Mouse (Mus musculus) left cerebral cortex, adult 2 months (tissue): Measurements from ENCODE around the gene Prn. TPM values are rescaled to one million over a fixed set of nuclear protein-coding genes. Genes with fewer than 3 reads are reported as not detected.

ENCODE experiments used
- DNase-seq, 2 experiments: peaks; one replicate each; pipeline ENCODE4 v3.0.0; 2021 to 2022; ENCODE audit warnings: low spot score in 2 of 2, mixed read lengths in 1 of 2; ENCODE audit errors: extremely low spot score in 1 of 2
- H3K27ac ChIP-seq: fragments of 200-600 bp; 2 replicates; pipeline ENCODE4 v1.8.1; 2022
- H3K4me3 ChIP-seq: fragments of 200-600 bp; 2 replicates; pipeline ENCODE4 v1.8.1; 2022
- CTCF ChIP-seq: fragments of 200-600 bp; IDR thresholded peaks from 2 replicates; pipeline ENCODE4 v1.8.1; 2022; ENCODE audit warnings: antibody characterized with exemption, mild to moderate bottlenecking, moderate library complexity
- intact Hi-C: fragments of 180-260 bp; cut with DNase I; formaldehyde crosslinking; loops from one replicate; pipeline ENCODE4 v1.15.1; 2025
- total RNA-seq, 2 experiments: library from RNA; stranded (reverse); gene quantifications; 2 replicates each; pipeline ENCODE4 v1.2.3; 2021

The Prn gene
- total RNA-seq, 2 experiments from 2014 or later: 0.20 TPM; not detected in 1

DNA sequence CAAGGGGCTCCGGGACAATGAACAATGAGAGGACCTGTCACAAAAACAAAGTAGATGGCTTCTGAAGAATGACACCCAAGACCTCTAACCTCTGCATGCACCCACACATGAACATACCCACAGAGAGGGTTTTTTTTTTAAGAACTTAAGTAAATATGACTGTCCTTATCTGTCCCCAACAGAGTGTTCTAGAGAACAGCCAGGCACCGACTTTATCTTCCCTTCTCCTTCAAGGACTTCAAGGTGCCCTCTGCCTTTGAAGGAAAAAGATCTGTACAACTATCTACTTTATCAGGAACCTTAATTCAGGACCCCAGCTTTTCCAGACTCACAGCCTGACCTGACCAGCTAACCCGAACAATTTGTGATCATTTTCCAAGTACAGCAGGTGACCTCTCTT, 30.7 kb downstream of the Prn start:
- Histone ChIP-seq H3K27ac (no peak overlapping the region), H3K4me3 (no peak overlapping the region)
- no peak for TF ChIP-seq CTCF
- intact Hi-C loops: loop anchor here (10.0 kb wide), 1 partner anchor 396 kb away; no protein-coding TSS in a partner anchor
- DNase-seq: no peak

DNA sequence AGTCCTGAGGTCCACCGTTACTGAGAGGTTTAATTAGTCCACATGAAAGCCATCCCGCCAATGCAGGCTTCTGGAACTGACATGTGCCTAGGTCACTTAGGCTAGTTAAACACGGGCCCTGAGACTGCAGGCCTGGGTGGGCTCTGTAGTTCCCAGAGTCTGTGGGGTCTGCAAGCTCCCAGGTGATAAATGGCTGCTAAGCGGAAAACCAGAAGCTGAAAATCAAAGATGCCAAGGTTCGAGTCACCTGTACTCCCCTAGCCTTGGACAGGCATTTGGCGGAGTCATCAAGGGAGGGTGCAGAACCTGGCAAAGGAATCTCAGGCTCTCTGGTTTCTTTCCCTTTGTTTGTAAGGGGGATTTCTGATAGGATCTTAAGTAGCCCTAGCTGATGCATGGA, 31.7 kb downstream of the Prn start:
- DNase-seq: peak in 1 of 2 experiments; percentile 6
- H3K27ac ChIP-seq: no peak overlapping the region
- intact Hi-C loops: loop anchor here (10.0 kb wide), 1 partner anchor 397 kb away; no protein-coding TSS in a partner anchor
- no peak for TF ChIP-seq CTCF
- no peak overlapping the region for H3K4me3 ChIP-seq

DNA sequence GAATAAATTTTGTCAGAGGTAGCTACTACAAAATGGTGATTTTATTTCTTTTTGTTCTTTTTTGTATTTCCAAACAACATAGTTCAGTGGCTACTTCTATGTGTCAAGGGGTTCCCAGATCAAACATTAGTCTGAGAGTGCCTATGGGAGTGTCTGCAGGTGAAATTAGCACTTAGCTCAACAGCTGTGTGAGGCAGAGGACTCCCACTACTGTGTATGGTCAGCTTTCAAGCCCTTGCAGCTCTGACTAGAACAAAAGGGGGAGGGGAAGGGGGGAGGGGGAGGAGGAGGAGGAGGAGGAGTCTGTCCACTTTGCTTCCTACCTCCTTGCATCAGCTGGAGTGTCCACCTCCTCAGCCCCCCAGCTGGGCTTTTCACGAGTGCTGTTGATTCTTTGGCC, 34.6 kb downstream of the Prn start:
- intact Hi-C loops: loop anchor here (10.0 kb wide), 1 partner anchor 400 kb away; no protein-coding TSS in a partner anchor
- no peak overlapping the region for H3K4me3 ChIP-seq
- no peak for DNase-seq
- no peak overlapping the region for H3K27ac ChIP-seq
- TF ChIP-seq CTCF: no peak

DNA sequence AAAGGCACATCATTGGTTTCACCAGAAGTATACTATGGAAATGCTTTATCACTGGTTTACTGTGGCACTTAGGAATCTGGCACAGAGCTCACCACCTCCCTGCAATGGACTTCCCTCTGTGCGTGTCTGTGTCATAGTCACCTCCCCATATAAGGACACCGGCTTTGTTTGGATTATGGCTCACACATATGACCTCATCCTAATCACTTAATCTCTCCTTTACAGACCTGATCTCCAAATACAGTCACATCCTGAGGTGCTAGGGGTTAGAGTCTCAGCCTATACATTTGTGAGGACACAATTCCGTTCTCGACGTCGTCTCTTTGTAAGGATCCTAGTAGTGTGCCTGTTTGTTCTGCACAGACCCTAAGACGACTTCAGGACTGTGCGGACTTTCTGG, 35.5 kb downstream of the Prn start:
- H3K4me3 ChIP-seq: no peak overlapping the region
- H3K27ac ChIP-seq: no peak overlapping the region
- no peak for TF ChIP-seq CTCF
- intact Hi-C loops: loop anchor here (10.0 kb wide), 1 partner anchor 400 kb away; no protein-coding TSS in a partner anchor
- no peak for DNase-seq

DNA sequence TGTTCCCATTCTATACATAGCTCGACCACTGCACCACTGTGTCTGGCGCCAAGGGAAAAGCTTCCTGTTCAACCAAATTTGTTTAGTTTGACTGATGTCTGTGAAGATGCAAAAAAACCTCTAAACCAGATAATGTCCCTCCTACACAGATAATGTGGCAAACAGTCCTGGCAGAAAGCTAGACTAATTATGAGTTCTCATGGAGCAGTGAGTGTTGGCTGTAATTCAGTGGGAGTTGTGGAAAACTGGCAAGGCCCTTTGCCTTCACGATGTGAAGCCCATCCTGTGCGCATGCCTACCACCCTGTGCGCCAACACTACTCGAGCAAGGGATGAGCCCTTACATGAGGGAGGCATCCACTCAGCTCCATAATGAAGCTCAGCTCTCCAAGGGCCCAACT, 36.0 kb downstream of the Prn start:
- no peak overlapping the region for H3K4me3 ChIP-seq

DNA sequence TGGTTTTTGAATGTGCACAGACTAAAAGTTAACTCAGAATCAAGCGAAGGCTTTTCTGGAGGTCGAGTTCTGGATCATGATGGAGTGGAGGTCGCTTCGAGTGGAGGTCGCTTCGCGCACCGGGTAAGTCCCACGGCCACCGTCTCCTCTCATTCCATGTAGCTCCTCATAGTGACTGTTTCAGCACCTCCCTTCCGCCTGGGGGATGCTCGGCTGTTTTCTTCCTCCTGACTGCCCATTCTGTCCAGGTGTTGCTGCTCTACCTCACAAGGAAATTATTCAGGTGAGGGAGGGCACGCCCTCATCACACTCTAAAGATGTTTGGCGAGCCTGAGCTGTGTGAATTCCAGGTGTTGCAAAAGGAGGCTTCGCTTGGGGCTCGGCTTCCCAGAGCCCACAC, 36.6 kb downstream of the Prn start:
- H3K27ac ChIP-seq: no peak overlapping the region
- H3K4me3 ChIP-seq: no peak overlapping the region
- no peak for TF ChIP-seq CTCF
- peak; percentile 5 to 9 for DNase-seq
- intact Hi-C loops: loop anchor here (10.0 kb wide), 1 partner anchor 402 kb away; no protein-coding TSS in a partner anchor

More for the DNA sequence above, 36.0 kb downstream of the Prn start:
- TF ChIP-seq CTCF: no peak
- intact Hi-C loops: loop anchor here (10.0 kb wide), 1 partner anchor 401 kb away; no protein-coding TSS in a partner anchor
- DNase-seq: peak; percentile 5 to 8
- no peak overlapping the region for H3K27ac ChIP-seq

DNA sequence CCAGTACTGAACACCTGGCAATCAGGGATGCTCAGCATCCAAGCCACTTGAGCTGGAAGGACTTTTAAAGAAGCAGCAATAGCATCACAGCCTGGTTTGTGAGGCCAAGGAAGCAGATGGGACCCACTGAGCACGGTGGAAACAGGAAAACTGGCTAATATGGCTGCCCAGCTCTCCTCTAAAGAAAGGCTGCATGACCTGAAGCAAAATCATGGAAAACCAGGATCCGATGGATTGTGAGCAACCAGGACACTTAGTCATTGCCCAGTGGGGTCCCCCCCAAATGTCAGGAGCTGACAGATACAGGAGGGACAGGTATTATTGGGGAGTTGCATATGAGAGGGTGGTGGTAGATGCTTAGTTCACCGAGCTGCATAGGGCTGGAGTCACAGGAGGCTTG, 38.4 kb downstream of the Prn start:
- TF ChIP-seq CTCF: no peak
- intact Hi-C loops: loop anchor here (10.0 kb wide), 1 partner anchor 403 kb away; no protein-coding TSS in a partner anchor
- H3K4me3 ChIP-seq: no peak overlapping the region
- peak; percentile 4 to 6 for DNase-seq
- no peak overlapping the region for H3K27ac ChIP-seq

DNA sequence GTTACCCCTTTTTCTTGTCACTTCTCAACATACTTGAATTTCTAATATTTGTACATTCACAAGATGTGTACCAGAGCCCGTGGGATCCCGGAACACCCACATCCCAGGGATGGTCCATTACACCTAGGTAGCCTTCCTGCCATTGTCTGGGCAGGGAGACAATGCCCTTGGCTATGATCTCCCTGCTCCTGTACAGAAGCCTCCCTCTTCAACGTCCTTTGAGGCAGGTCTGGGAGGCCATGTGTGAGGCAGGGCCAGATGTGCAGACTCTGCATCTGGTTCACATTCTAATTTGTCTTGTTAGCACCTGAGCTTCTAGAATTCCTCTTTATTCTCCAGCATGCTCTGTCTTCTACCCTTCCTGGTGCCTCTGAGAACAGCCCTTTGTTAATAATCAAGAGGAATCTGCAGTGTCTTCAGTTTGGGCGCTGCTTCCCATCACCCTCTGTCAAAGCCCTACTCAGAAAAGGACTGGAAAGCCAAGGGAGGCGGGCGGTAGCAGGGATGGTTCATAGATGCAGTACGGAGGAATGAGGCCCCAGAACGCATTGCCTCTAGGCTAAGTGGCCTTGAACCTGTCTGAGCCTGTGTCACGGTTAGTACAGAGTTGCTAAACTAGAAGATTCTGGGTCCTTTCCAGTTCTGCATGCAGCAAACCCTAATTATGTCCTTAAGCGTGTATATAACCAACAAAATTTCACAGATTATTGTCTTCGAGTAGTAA, 39.3 kb downstream of the Prn start:
- H3K27ac ChIP-seq: no peak overlapping the region
- no peak overlapping the region for H3K4me3 ChIP-seq
- TF ChIP-seq CTCF: no peak
- DNase-seq: peak; percentile 5 to 6
- intact Hi-C loops: loop anchor here (1.0 to 10.0 kb wide), 2 partner anchors 129 to 404 kb away; no protein-coding TSS in a partner anchor

DNA sequence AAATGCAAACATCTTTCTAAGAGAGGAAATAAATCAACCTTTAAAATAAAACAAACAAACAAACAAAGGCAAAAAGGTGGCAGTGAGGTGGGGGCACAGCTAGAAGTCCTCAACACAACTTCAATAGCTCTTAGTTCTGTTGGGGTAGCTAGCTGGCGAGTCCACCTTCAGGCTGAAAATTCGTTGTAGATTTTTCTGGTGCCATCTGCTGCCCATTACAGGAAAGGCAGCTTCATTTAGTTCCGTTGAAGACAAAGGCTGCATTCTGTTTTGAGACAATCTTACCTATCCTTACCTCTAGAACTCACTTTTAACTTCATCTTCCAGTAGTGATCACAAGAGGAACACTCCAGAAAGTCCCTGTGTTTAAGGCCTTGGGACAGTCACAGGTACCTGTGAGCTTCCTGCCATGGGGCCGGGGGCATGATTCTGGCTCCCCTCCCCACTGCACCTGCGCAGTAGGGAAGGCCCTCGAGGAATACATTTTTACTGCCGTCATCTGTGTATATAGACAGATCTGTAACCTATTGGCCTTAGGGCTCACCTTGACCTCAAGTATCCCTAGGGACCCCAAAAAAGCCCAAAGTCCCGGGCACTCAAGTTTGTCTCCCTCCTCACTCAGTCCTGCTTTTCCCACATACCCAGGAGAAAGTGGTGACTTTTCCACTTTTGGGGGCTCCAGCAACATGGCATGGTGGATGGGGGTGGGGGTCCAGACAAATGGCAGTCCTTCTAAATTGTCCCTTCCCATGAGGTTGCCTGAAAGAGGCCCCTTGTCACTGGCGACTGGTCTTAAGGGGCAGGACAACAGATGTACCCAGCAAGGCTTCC, 40.2 kb downstream of the Prn start:
- Histone ChIP-seq H3K27ac (no peak overlapping the region), H3K4me3 (no peak overlapping the region)
- intact Hi-C loops: loop anchor here (1.0 to 10.0 kb wide), 2 partner anchors 130 to 405 kb away; no protein-coding TSS in a partner anchor
- TF ChIP-seq CTCF: peak; percentile 83
- peak; percentile 58 to 71 for DNase-seq

DNA sequence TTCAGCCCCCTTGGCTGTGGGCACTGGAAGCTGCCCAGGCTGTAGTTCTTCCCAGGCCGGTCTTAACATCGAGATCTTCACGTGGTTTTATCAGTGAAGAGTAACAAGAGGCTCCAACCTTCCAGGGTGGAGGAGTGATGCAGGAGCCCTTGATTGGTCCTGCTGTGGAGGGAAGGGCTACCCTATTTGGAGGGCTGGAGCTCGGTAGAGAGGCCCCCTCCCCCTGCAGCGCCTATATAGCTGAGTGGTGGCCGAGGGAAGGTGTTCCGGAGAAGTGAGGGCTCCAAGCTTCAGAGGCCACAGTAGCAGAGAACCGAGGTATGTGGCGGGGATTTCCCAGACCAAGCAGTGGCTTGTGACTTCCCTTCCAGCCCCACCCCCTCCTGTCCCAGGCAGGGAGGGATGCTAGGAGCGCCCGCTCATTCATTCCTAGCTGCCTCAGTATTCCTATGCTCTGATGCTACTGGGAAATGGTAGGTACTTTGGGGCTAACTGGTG, 40.9 kb downstream of the Prn start, which contains the start of gene Prnd:
Gene Prnd (plus strand): TSS at position 264 of the 498 bp plus-strand sequence.
- TF ChIP-seq CTCF: no peak
- H3K27ac ChIP-seq: no peak within 1 kb of the TSS
- peak; percentile 4 to 7 for DNase-seq
- H3K4me3 ChIP-seq: no peak within 1 kb of the TSS
- intact Hi-C loops: no loop called here

DNA sequence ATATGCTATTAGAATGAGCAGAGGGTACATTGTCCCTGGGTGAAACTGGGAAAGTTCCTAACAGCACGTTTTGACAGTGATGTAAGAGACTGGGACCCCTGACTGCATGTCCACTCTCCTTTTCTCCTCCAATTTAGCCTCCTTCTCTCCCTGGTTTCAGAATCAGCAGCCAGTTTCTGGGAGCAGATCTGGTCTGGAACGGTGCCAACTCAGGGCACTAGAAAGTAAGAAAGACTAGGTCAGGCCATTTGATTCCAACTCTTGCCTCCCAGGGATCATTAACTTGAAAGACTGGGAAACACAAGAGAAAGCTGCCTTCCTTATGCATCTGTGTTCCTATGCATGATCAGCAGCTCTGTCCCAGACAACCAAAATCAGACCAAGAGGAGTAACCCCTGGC, 42.7 kb downstream of the Prn start:
- H3K27ac ChIP-seq: no peak overlapping the region
- no peak for TF ChIP-seq CTCF
- DNase-seq: peak; percentile 7 to 10
- H3K4me3 ChIP-seq: no peak overlapping the region
- intact Hi-C loops: no loop called here
